8 mouse cellular contexts compared by ENCODE assay signal in the genomic region with DNA sequence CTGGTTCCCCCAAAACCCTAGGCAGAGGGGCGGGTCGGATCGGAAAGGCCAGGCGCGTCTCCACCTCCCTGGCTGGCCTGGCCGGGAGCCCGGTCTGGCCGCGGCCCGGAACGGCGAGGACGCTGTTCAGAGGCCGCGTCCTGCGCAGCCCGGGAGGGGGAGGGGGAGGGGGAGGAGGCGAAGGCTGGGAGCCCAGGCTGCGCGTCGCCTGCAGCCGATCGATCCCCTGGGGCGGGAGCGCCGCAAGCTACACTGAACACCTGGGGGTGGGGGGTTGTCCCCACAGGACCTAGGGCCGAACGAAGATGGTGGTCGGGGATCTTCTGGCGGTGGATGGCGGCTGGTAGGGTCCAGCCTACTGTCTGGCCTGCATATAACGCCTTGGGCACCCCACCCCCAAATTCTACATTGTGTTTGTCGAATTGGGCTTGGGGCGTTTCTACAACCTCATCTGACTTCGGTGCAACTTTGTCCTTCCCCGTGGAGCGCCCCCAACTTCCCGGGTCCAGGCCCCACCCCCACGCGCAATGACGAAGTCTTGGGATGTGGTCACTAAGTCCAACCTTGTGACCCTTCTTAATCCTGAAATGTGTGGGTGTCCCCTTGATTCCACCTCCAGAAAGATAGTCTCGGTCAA. TPM values are rescaled to one million over a fixed set of nuclear protein-coding genes. Genes with fewer than 3 reads are reported as not detected.
DNase-seq lines count a peak whose midpoint lies in the region; ATAC-seq and TF ChIP-seq lines count a peak whose summit lies in the region.

No protein-coding gene starts in this region.

- WGBS in spleen, adult 2 months: 1% methylated on average over 31 of the region's 42 CpGs
- 1% methylated on average over 37 of the region's 42 CpGs for WGBS in hindbrain, embryonic 16.5 days
- WGBS in liver, embryonic 12.5 days (ENCODE audit: insufficient replicate concordance): 3% methylated on average over 37 of the region's 42 CpGs
- WGBS in neural tube, embryonic 12.5 days: 2% methylated on average over 38 of the region's 42 CpGs

- peak in 1 of 2 experiments; percentile 37 for DNase-seq in spleen, adult 2 months (ENCODE audit: low read depth in 1 of 2, low spot score in 2 of 2)
- no peak for DNase-seq in spleen, postnatal 14 days (ENCODE audit: low spot score in 2 of 2)
- peak; percentile 47 for DNase-seq in cerebellum, adult 9-10 months
- DNase-seq in gastrocnemius, adult 8-10 months (ENCODE audit: low spot score in 2 of 2): peak; percentile 52 to 62

- H3K4me1 ChIP-seq in spleen, adult 2 months (ENCODE audit: control insufficient read depth, insufficient read depth, insufficient read length): peaks cover 36% of the 10 kb centered on the region
- peaks cover 18% of the 10 kb centered on the region for H3K4me1 ChIP-seq in hindbrain, embryonic 16.5 days (ENCODE audit: control insufficient read depth, insufficient read depth, low read depth, low read length)
- H3K4me1 ChIP-seq in liver, embryonic 12.5 days: peaks cover 47% of the 10 kb centered on the region
- peaks cover 36% of the 10 kb centered on the region for H3K4me1 ChIP-seq in neural tube, embryonic 12.5 days

- no peaks in the 10 kb centered on the region for H3K9me3 ChIP-seq in hindbrain, embryonic 16.5 days (ENCODE audit: control insufficient read depth, low read length)
- H3K9me3 ChIP-seq in liver, embryonic 12.5 days (replicated peaks): no peaks in the 10 kb centered on the region
- H3K9me3 ChIP-seq in neural tube, embryonic 12.5 days: no peaks in the 10 kb centered on the region

- H3K9ac ChIP-seq in hindbrain, embryonic 16.5 days (ENCODE audit: low read depth, low read length): peak overlapping the region; percentile 81
- H3K9ac ChIP-seq in liver, embryonic 12.5 days: peak overlapping the region; percentile 40; the same call in 1 of the 2 replicates
- peak overlapping the region; percentile 62 for H3K9ac ChIP-seq in neural tube, embryonic 12.5 days

- peak overlapping the region; percentile 60; the same call in 1 of the 2 replicates for H3K4me3 ChIP-seq in spleen, adult 2 months (ENCODE audit: extremely low read depth, insufficient read depth, insufficient read length)
- H3K4me3 ChIP-seq in hindbrain, embryonic 16.5 days (ENCODE audit: low read length): peak overlapping the region; percentile 61
- H3K4me3 ChIP-seq in liver, embryonic 12.5 days: peak overlapping the region; percentile 49
- H3K4me3 ChIP-seq in neural tube, embryonic 12.5 days: peak overlapping the region; percentile 46

- peak; percentile 50; the same call in 1 of the 2 replicates for ATAC-seq in hindbrain, embryonic 16.5 days
- no peak for ATAC-seq in liver, embryonic 12.5 days
- ATAC-seq in neural tube, embryonic 12.5 days (ENCODE audit: low FRiP score, low read depth): peak; percentile 37; the same call in 1 of the 2 replicates
- no peak for ATAC-seq in frontal cortex, adult (ENCODE audit: low TSS enrichment)

- no peaks in the 10 kb centered on the region for H3K36me3 ChIP-seq in spleen, adult 2 months (ENCODE audit: control insufficient read depth, insufficient read depth, low read length)
- H3K36me3 ChIP-seq in hindbrain, embryonic 16.5 days (ENCODE audit: control insufficient read depth, insufficient read depth, low read length): no peaks in the 10 kb centered on the region
- no peaks in the 10 kb centered on the region for H3K36me3 ChIP-seq in liver, embryonic 12.5 days
- no peaks in the 10 kb centered on the region for H3K36me3 ChIP-seq in neural tube, embryonic 12.5 days

- H3K27me3 ChIP-seq in spleen, adult 2 months (ENCODE audit: control insufficient read depth, insufficient read depth, low read length): peaks cover 19% of the 10 kb centered on the region
- peaks cover 13% of the 10 kb centered on the region for H3K27me3 ChIP-seq in hindbrain, embryonic 16.5 days (replicated peaks; ENCODE audit: control insufficient read depth, insufficient read depth, low read length)
- peaks cover 97% of the 10 kb centered on the region for H3K27me3 ChIP-seq in liver, embryonic 12.5 days (replicated peaks)
- peaks cover 71% of the 10 kb centered on the region for H3K27me3 ChIP-seq in neural tube, embryonic 12.5 days (replicated peaks)

- H3K27ac ChIP-seq in spleen, adult 2 months (ENCODE audit: insufficient read depth, low read length): no peak overlapping the region
- peak overlapping the region; percentile 41; the same call in 1 of the 2 replicates for H3K27ac ChIP-seq in hindbrain, embryonic 16.5 days (ENCODE audit: low read depth, low read length)
- H3K27ac ChIP-seq in liver, embryonic 12.5 days: no peak overlapping the region
- no peak overlapping the region for H3K27ac ChIP-seq in neural tube, embryonic 12.5 days

- peak overlapping the region; percentile 99 for H3K4me2 ChIP-seq in hindbrain, embryonic 16.5 days (ENCODE audit: low read length)
- H3K4me2 ChIP-seq in liver, embryonic 12.5 days: peak overlapping the region; percentile 69
- H3K4me2 ChIP-seq in neural tube, embryonic 12.5 days (replicated peaks): peak overlapping the region; percentile 96

- no peak for TF ChIP-seq CTCF in spleen, adult 2 months (IDR thresholded peaks at IDR 0.05; ENCODE audit: extremely low read depth, insufficient read depth, insufficient read length, insufficient replicate concordance)

- TF ChIP-seq POLR2A in spleen, adult 2 months (IDR thresholded peaks at IDR 0.05; ENCODE audit: low read depth, low read length): no peak

RNA-seq across cellular contexts. Expression of a gene that starts 5.1 kb away (rescaled TPM):
- polyA plus RNA-seq in spleen, adult 2 months (2012; rRNA removed): 17.2 and 23.5 TPM in 2 replicates
- 1 to 10 TPM; 2.1 to 3.0 (median 2.2) TPM for total RNA-seq in gastrocnemius, adult 8-10 months (2022)
- 23.4 and 24.8 TPM in 2 replicates for polyA plus RNA-seq in hindbrain, embryonic 16.5 days (2015; fragmentation: Nextera tagmentation; extraction: Ambion mirVana)
- polyA plus RNA-seq in liver, embryonic 12.5 days (2016; fragmentation: Nextera tagmentation; extraction: Ambion mirVana): 3.2 and 3.3 TPM in 2 replicates
- polyA plus RNA-seq in neural tube, embryonic 12.5 days (2016; fragmentation: Nextera tagmentation; extraction: Ambion mirVana): 12.5 and 12.7 TPM in 2 replicates

RNA-seq across cellular contexts. Expression of a gene that starts 50.3 kb away (rescaled TPM):
- polyA plus RNA-seq in spleen, adult 2 months (2012; rRNA removed): 4.5 and 5.6 TPM in 2 replicates
- total RNA-seq in gastrocnemius, adult 8-10 months (2022): 1 to 10 TPM; 1.1 to 3.3 (median 2.5) TPM
- 8.5 and 9.5 TPM in 2 replicates for polyA plus RNA-seq in hindbrain, embryonic 16.5 days (2015; fragmentation: Nextera tagmentation; extraction: Ambion mirVana)
- polyA plus RNA-seq in liver, embryonic 12.5 days (2016; fragmentation: Nextera tagmentation; extraction: Ambion mirVana): 2.5 and 3.3 TPM in 2 replicates
- polyA plus RNA-seq in neural tube, embryonic 12.5 days (2016; fragmentation: Nextera tagmentation; extraction: Ambion mirVana): 8.6 and 9.9 TPM in 2 replicates

Comparison
In these comparisons a context has a peak if more than half of its experiments do, and no peak if none do; other contexts are left out.
1. DNase-seq: peak in cerebellum, adult 9-10 months (single experiment) and gastrocnemius, adult 8-10 months (2 of 2); none in spleen, postnatal 14 days (0 of 2).
2. ATAC-seq: peak in hindbrain, embryonic 16.5 days (single experiment) and neural tube, embryonic 12.5 days (single experiment); none in liver, embryonic 12.5 days (single experiment) and frontal cortex, adult (single experiment).
3. Peak in every context shown above with its lines, with median percentiles within 50 percentile points of each other: H3K4me3 ChIP-seq, H3K4me2 ChIP-seq and H3K9ac ChIP-seq.